Mouse (Mus musculus): Measurements from ENCODE around the gene Rnf135.
"Not testable (repeated sequence)": the region's sequence is repeated elsewhere in the genome, so short reads cannot be mapped to it uniquely, and the experiment has no call there.

DNA sequence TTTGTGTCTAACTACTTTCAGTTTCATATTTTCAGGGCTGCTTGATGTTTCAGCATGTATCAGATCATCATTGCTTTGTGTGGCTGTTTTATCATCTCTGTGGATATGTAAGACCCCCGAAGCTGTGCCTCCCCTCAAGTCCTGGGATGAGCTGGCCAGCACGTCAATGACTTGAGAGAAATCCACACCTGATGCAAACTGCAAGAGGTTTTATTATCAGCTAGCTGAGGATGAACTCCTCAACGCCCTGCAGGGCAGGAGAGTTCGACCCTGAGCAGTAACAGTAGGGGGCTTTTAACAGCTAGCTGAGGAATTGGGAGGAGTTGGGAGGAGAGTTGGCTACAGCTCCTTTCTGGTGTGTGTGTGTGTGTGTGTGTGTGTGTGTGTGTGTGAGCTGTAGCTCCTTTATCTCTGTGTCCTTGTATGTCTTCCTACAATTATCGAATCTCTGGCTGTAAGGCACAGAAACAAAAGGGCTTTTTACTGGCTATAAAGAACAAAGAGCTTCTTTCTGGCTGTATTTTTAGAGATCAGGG lies 1.9 kb downstream of the Rnf135 start:
- TF ChIP-seq POLR2A (IDR thresholded peaks at IDR 0.05; ENCODE audit: borderline replicate concordance, control insufficient read depth, low read depth, low read length); CTCF (IDR thresholded peaks at IDR 0.05; ENCODE audit: control insufficient read depth, insufficient read depth, low read length): not testable (repeated sequence)

Measured in bone marrow, adult 2 months (tissue).